Mouse (Mus musculus): ENCODE data around the gene Epha1. TPM values are rescaled to one million over a fixed set of nuclear protein-coding genes. Genes with fewer than 3 reads are reported as not detected.

The Epha1 gene
- total and polyA plus RNA-seq, 2 experiments from 2014 or later, result 0.33 TPM; not detected in 1

GRCm38 (mm10) chr6:42398998-42399397 lies 25.9 kb upstream of the Epha1 start:
- Histone ChIP-seq H3K4me2 (ENCODE audit: low read depth, low read length) (no peak overlapping the region), H3K9ac (replicated peaks; ENCODE audit: low read depth, low read length) (no peak overlapping the region), H3K27me3 (ENCODE audit: control insufficient read depth, insufficient read depth, low read length) (no peaks in the 10 kb centered on the region), H3K36me3 (replicated peaks; ENCODE audit: control insufficient read depth, insufficient read depth, low read length) (no peaks in the 10 kb centered on the region), H3K4me3 (ENCODE audit: low read depth, low read length) (no peak overlapping the region), H3K27ac (ENCODE audit: low read depth) (no peak overlapping the region), H3K4me1 (ENCODE audit: control insufficient read depth, insufficient read depth) (no peaks in the 10 kb centered on the region), H3K9me3 (replicated peaks; ENCODE audit: control insufficient read depth, low read length) (no peaks in the 10 kb centered on the region)
- no peak for DNase-seq (ENCODE audit: low spot score)
- 95% methylated on average over 1 of the region's 1 CpGs for WGBS
- TF ChIP-seq EP300 (IDR thresholded peaks at IDR 0.05; ENCODE audit: low read depth) (no peak), CTCF (IDR thresholded peaks at IDR 0.05; ENCODE audit: low read depth) (no peak)
- no peak for ATAC-seq (ENCODE audit: insufficient read depth, low read depth)

GRCm38 (mm10) chr6:42398285-42398684 lies 25.2 kb upstream of the Epha1 start:
- no peak for TF ChIP-seq CTCF (IDR thresholded peaks at IDR 0.05; ENCODE audit: low read depth)
- no peak for TF ChIP-seq EP300 (IDR thresholded peaks at IDR 0.05; ENCODE audit: low read depth)
- WGBS, result 80% methylated on average over 3 of the region's 3 CpGs
- no peak for ATAC-seq (ENCODE audit: insufficient read depth, low read depth)

GRCm38 (mm10) chr6:42397041-42397657 lies 24.1 kb upstream of the Epha1 start:
- WGBS, result 57% methylated on average over 3 of the region's 3 CpGs
- H3K27ac ChIP-seq (ENCODE audit: low read depth), result peak overlapping the region; percentile 25; the same call in 1 of the 2 replicates

More at GRCm38 (mm10) chr6:42398285-42398684, 25.2 kb upstream of the Epha1 start:
- Histone ChIP-seq H3K4me3 (ENCODE audit: low read depth, low read length) (no peak overlapping the region), H3K36me3 (replicated peaks; ENCODE audit: control insufficient read depth, insufficient read depth, low read length) (no peaks in the 10 kb centered on the region), H3K4me1 (ENCODE audit: control insufficient read depth, insufficient read depth) (no peaks in the 10 kb centered on the region), H3K27me3 (ENCODE audit: control insufficient read depth, insufficient read depth, low read length) (no peaks in the 10 kb centered on the region), H3K9me3 (replicated peaks; ENCODE audit: control insufficient read depth, low read length) (no peaks in the 10 kb centered on the region), H3K27ac (ENCODE audit: low read depth) (no peak overlapping the region), H3K9ac (replicated peaks; ENCODE audit: low read depth, low read length) (no peak overlapping the region), H3K4me2 (ENCODE audit: low read depth, low read length) (no peak overlapping the region)
- no peak for DNase-seq (ENCODE audit: low spot score)

GRCm38 (mm10) chr6:42395960-42396809 lies 23.1 kb upstream of the Epha1 start:
- no peaks in the 10 kb centered on the region for H3K36me3 ChIP-seq (replicated peaks; ENCODE audit: control insufficient read depth, insufficient read depth, low read length)
- H3K4me1 ChIP-seq (ENCODE audit: control insufficient read depth, insufficient read depth), result no peaks in the 10 kb centered on the region
- H3K27me3 ChIP-seq (ENCODE audit: control insufficient read depth, insufficient read depth, low read length), result no peaks in the 10 kb centered on the region
- ATAC-seq (ENCODE audit: insufficient read depth, low read depth), result peak; percentile 89
- no peaks in the 10 kb centered on the region for H3K9me3 ChIP-seq (replicated peaks; ENCODE audit: control insufficient read depth, low read length)
- no peak overlapping the region for H3K4me2 ChIP-seq (ENCODE audit: low read depth, low read length)
- 42% methylated on average over 9 of the region's 9 CpGs for WGBS
- 0 out of 2 replicates have a peak, but pooled peaks have one; percentile 39 for TF ChIP-seq EP300 (IDR thresholded peaks at IDR 0.05; ENCODE audit: low read depth)
- TF ChIP-seq CTCF (IDR thresholded peaks at IDR 0.05; ENCODE audit: low read depth), result no peak
- no peak overlapping the region for H3K9ac ChIP-seq (replicated peaks; ENCODE audit: low read depth, low read length)
- H3K27ac ChIP-seq (ENCODE audit: low read depth), result peak overlapping the region; percentile 44
- no peak overlapping the region for H3K4me3 ChIP-seq (ENCODE audit: low read depth, low read length)
- DNase-seq (ENCODE audit: low spot score), result peak; percentile 69

More at GRCm38 (mm10) chr6:42397041-42397657, 24.1 kb upstream of the Epha1 start:
- ATAC-seq (ENCODE audit: insufficient read depth, low read depth) (no peak; the same call in 1 of the 2 replicates), DNase-seq (ENCODE audit: low spot score) (no peak)
- Histone ChIP-seq H3K4me1 (ENCODE audit: control insufficient read depth, insufficient read depth) (no peaks in the 10 kb centered on the region), H3K4me3 (ENCODE audit: low read depth, low read length) (no peak overlapping the region), H3K9me3 (replicated peaks; ENCODE audit: control insufficient read depth, low read length) (no peaks in the 10 kb centered on the region), H3K9ac (replicated peaks; ENCODE audit: low read depth, low read length) (no peak overlapping the region), H3K36me3 (replicated peaks; ENCODE audit: control insufficient read depth, insufficient read depth, low read length) (no peaks in the 10 kb centered on the region), H3K4me2 (ENCODE audit: low read depth, low read length) (no peak overlapping the region), H3K27me3 (ENCODE audit: control insufficient read depth, insufficient read depth, low read length) (no peaks in the 10 kb centered on the region)
- TF ChIP-seq CTCF (IDR thresholded peaks at IDR 0.05; ENCODE audit: low read depth), result no peak

GRCm38 (mm10) chr6:42391796-42392330 lies 18.8 kb upstream of the Epha1 start:
- 42% methylated on average over 2 of the region's 2 CpGs for WGBS
- Histone ChIP-seq H3K4me1 (ENCODE audit: control insufficient read depth, insufficient read depth) (no peaks in the 10 kb centered on the region), H3K9ac (replicated peaks; ENCODE audit: low read depth, low read length) (no peak overlapping the region), H3K27me3 (ENCODE audit: control insufficient read depth, insufficient read depth, low read length) (no peaks in the 10 kb centered on the region), H3K27ac (ENCODE audit: low read depth) (no peak overlapping the region), H3K36me3 (replicated peaks; ENCODE audit: control insufficient read depth, insufficient read depth, low read length) (no peaks in the 10 kb centered on the region), H3K9me3 (replicated peaks; ENCODE audit: control insufficient read depth, low read length) (no peaks in the 10 kb centered on the region), H3K4me3 (ENCODE audit: low read depth, low read length) (no peak overlapping the region), H3K4me2 (ENCODE audit: low read depth, low read length) (no peak overlapping the region)
- DNase-seq (ENCODE audit: low spot score) (no peak), ATAC-seq (ENCODE audit: insufficient read depth, low read depth) (peak; percentile 28; the same call in 1 of the 2 replicates)
- no peak for TF ChIP-seq EP300 (IDR thresholded peaks at IDR 0.05; ENCODE audit: low read depth)
- no peak for TF ChIP-seq CTCF (IDR thresholded peaks at IDR 0.05; ENCODE audit: low read depth)
